Mouse (Mus musculus): ENCODE results near the gene Snx29. TPM values are rescaled to one million over a fixed set of nuclear protein-coding genes. Genes with fewer than 3 reads are reported as not detected.

The Snx29 gene
- polyA plus RNA-seq, 1 experiment: 24.4 TPM

GRCm38 (mm10) chr16:11754136-11754535, 431.4 kb downstream of the Snx29 start:
- no peak for TF ChIP-seq POLR2A (IDR thresholded peaks at IDR 0.05; ENCODE audit: borderline replicate concordance, control insufficient read depth, low read depth, low read length)
- no peak for TF ChIP-seq CTCF (IDR thresholded peaks at IDR 0.05; ENCODE audit: control insufficient read depth, insufficient read depth, low read length)
- Histone ChIP-seq H3K27ac (ENCODE audit: control insufficient read depth, insufficient read depth, low read depth, low read length, poor library complexity) (no peak overlapping the region), H3K4me3 (replicated peaks; ENCODE audit: control insufficient read depth, low read depth, low read length) (no peak overlapping the region), H3K4me1 (ENCODE audit: control insufficient read depth, insufficient read depth, low read length) (no peaks in the 10 kb centered on the region; the same call in 1 of the 2 replicates)
- WGBS: 76% methylated on average over 2 of the region's 2 CpGs

- H3K4me1 ChIP-seq (ENCODE audit: control insufficient read depth, insufficient read depth, low read length): no peaks in the 10 kb centered on the region; the same call in 1 of the 2 replicates
- TF ChIP-seq CTCF (IDR thresholded peaks at IDR 0.05; ENCODE audit: control insufficient read depth, insufficient read depth, low read length) (peak; percentile 14; the same call in 1 of the 2 replicates), POLR2A (IDR thresholded peaks at IDR 0.05; ENCODE audit: borderline replicate concordance, control insufficient read depth, low read depth, low read length) (no peak)
- no peak overlapping the region for H3K27ac ChIP-seq (ENCODE audit: control insufficient read depth, insufficient read depth, low read depth, low read length, poor library complexity)
- WGBS: 49% methylated on average over 9 of the region's 9 CpGs
- H3K4me3 ChIP-seq (replicated peaks; ENCODE audit: control insufficient read depth, low read depth, low read length): no peak overlapping the region
Observed at GRCm38 (mm10) chr16:11755281-11756066, 432.8 kb downstream of the Snx29 start.

GRCm38 (mm10) chr16:11756598-11757245, 434.0 kb downstream of the Snx29 start:
- no peaks in the 10 kb centered on the region; the same call in 1 of the 2 replicates for H3K4me1 ChIP-seq (ENCODE audit: control insufficient read depth, insufficient read depth, low read length)
- 63% methylated on average over 1 of the region's 1 CpGs for WGBS
- H3K27ac ChIP-seq (ENCODE audit: control insufficient read depth, insufficient read depth, low read depth, low read length, poor library complexity): no peak overlapping the region
- H3K4me3 ChIP-seq (replicated peaks; ENCODE audit: control insufficient read depth, low read depth, low read length): no peak overlapping the region
- TF ChIP-seq POLR2A (IDR thresholded peaks at IDR 0.05; ENCODE audit: borderline replicate concordance, control insufficient read depth, low read depth, low read length): no peak
- no peak for TF ChIP-seq CTCF (IDR thresholded peaks at IDR 0.05; ENCODE audit: control insufficient read depth, insufficient read depth, low read length)

- Histone ChIP-seq H3K4me1 (ENCODE audit: control insufficient read depth, insufficient read depth, low read length) (no peaks in the 10 kb centered on the region; the same call in 1 of the 2 replicates), H3K27ac (ENCODE audit: control insufficient read depth, insufficient read depth, low read depth, low read length, poor library complexity) (no peak overlapping the region), H3K4me3 (replicated peaks; ENCODE audit: control insufficient read depth, low read depth, low read length) (no peak overlapping the region)
- TF ChIP-seq POLR2A (IDR thresholded peaks at IDR 0.05; ENCODE audit: borderline replicate concordance, control insufficient read depth, low read depth, low read length) (no peak), CTCF (IDR thresholded peaks at IDR 0.05; ENCODE audit: control insufficient read depth, insufficient read depth, low read length) (no peak)
- 88% methylated on average over 8 of the region's 8 CpGs for WGBS
Observed at GRCm38 (mm10) chr16:11757471-11757870, 434.8 kb downstream of the Snx29 start.

GRCm38 (mm10) chr16:11757951-11758350, 435.2 kb downstream of the Snx29 start:
- Histone ChIP-seq H3K4me1 (ENCODE audit: control insufficient read depth, insufficient read depth, low read length) (no peaks in the 10 kb centered on the region; the same call in 1 of the 2 replicates), H3K4me3 (replicated peaks; ENCODE audit: control insufficient read depth, low read depth, low read length) (no peak overlapping the region), H3K27ac (ENCODE audit: control insufficient read depth, insufficient read depth, low read depth, low read length, poor library complexity) (no peak overlapping the region)
- 55% methylated on average over 7 of the region's 7 CpGs for WGBS
- TF ChIP-seq POLR2A (IDR thresholded peaks at IDR 0.05; ENCODE audit: borderline replicate concordance, control insufficient read depth, low read depth, low read length): no peak
- TF ChIP-seq CTCF (IDR thresholded peaks at IDR 0.05; ENCODE audit: control insufficient read depth, insufficient read depth, low read length): no peak

GRCm38 (mm10) chr16:11772318-11772717, 449.6 kb downstream of the Snx29 start:
- TF ChIP-seq CTCF (IDR thresholded peaks at IDR 0.05; ENCODE audit: control insufficient read depth, insufficient read depth, low read length) (no peak), POLR2A (IDR thresholded peaks at IDR 0.05; ENCODE audit: borderline replicate concordance, control insufficient read depth, low read depth, low read length) (no peak)
- WGBS: 83% methylated on average over 2 of the region's 2 CpGs
- Histone ChIP-seq H3K27ac (ENCODE audit: control insufficient read depth, insufficient read depth, low read depth, low read length, poor library complexity) (no peak overlapping the region), H3K4me3 (replicated peaks; ENCODE audit: control insufficient read depth, low read depth, low read length) (no peak overlapping the region), H3K4me1 (ENCODE audit: control insufficient read depth, insufficient read depth, low read length) (no peaks in the 10 kb centered on the region)

GRCm38 (mm10) chr16:11774321-11774720, 451.6 kb downstream of the Snx29 start:
- H3K4me1 ChIP-seq (ENCODE audit: control insufficient read depth, insufficient read depth, low read length): no peaks in the 10 kb centered on the region
- no peak for TF ChIP-seq CTCF (IDR thresholded peaks at IDR 0.05; ENCODE audit: control insufficient read depth, insufficient read depth, low read length)
- no peak for TF ChIP-seq POLR2A (IDR thresholded peaks at IDR 0.05; ENCODE audit: borderline replicate concordance, control insufficient read depth, low read depth, low read length)
- H3K4me3 ChIP-seq (replicated peaks; ENCODE audit: control insufficient read depth, low read depth, low read length): no peak overlapping the region
- no peak overlapping the region for H3K27ac ChIP-seq (ENCODE audit: control insufficient read depth, insufficient read depth, low read depth, low read length, poor library complexity)
- WGBS: 85% methylated on average over 1 of the region's 1 CpGs

GRCm38 (mm10) chr16:11776528-11776927, 453.8 kb downstream of the Snx29 start:
- WGBS: 89% methylated on average over 3 of the region's 3 CpGs
- no peaks in the 10 kb centered on the region for H3K4me1 ChIP-seq (ENCODE audit: control insufficient read depth, insufficient read depth, low read length)

More at GRCm38 (mm10) chr16:11776528-11776927, 453.8 kb downstream of the Snx29 start:
- H3K27ac ChIP-seq (ENCODE audit: control insufficient read depth, insufficient read depth, low read depth, low read length, poor library complexity): no peak overlapping the region
- H3K4me3 ChIP-seq (replicated peaks; ENCODE audit: control insufficient read depth, low read depth, low read length): no peak overlapping the region
- TF ChIP-seq CTCF (IDR thresholded peaks at IDR 0.05; ENCODE audit: control insufficient read depth, insufficient read depth, low read length) (no peak), POLR2A (IDR thresholded peaks at IDR 0.05; ENCODE audit: borderline replicate concordance, control insufficient read depth, low read depth, low read length) (no peak)
